Mouse (Mus musculus) bone marrow macrophage, adult 2 months (primary cell): ENCODE data around the gene E130114P18Rik.

Source experiments
- CTCF ChIP-seq: IDR thresholded peaks from 2 replicates; pipeline ENCODE4 v1.5.1; 2012; ENCODE audit warnings: low read depth, mild to moderate bottlenecking, low read length, moderate library complexity
- POLR2A ChIP-seq: IDR thresholded peaks from 2 replicates; pipeline ENCODE4 v1.6.1; 2012; ENCODE audit warnings: mild to moderate bottlenecking, low read depth, low read length, borderline replicate concordance

GRCm38 (mm10) chr4:97766100-97766499, 11.8 kb downstream of the E130114P18Rik start:
- TF ChIP-seq CTCF, result no peak
- TF ChIP-seq POLR2A, result no peak
